Comparison of ENCODE assay signal across 20 mouse cellular contexts in the genomic region with DNA sequence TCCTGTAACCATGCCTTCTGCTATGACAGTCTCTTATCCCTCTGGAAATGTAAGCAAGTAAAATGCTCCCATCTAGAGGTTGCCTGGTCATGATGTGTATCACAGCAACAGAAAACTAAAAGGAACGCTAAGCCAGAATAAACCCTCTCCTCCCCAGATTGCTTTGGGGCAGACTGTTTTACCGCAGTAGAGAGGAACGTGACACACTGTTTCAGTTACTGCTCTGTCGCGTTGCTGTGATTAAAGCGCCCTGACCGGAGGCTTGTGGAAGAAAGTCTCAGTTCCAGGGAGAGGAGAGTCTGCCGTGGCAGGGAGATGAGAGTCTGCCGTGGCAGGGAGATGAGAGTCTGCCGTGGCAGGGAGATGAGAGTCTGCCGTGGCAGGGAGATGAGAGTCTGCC. TPM values are rescaled to one million over a fixed set of nuclear protein-coding genes. Genes with fewer than 3 reads are reported as not detected.
DNase-seq lines count a peak whose midpoint lies in the region; ATAC-seq and TF ChIP-seq lines count a peak whose summit lies in the region.
"Had no signal": no experiment of that assay in that cellular context is flagged by ENCODE, and none has a peak within 500 bp of the region (broad histone marks: within the 10 kb centered on the region; RNA-seq: fewer than 3 reads in every experiment).

No protein-coding gene starts in this region.

- intact Hi-C loops in heart, postnatal 25 days (cut with DNase I): no loop called here

- DNase-seq in heart, postnatal 25 days (ENCODE audit: low spot score): no peak
- no peak for DNase-seq in hindbrain, postnatal 0 days (ENCODE audit: low spot score)
- DNase-seq in hindbrain, embryonic 11.5 days (ENCODE audit: low spot score): no peak
- peak; percentile 60 for DNase-seq in brain, adult 2 months (ENCODE audit: low read depth, low spot score)
- no peak for DNase-seq in thymus, adult 2 months
- DNase-seq: adrenal gland, adult 8-10 months; gastrocnemius, postnatal 10 days; lung, embryonic 14.5 days; right cerebral cortex, adult 18-20 months; spleen, adult 18-20 months; thymus, postnatal 25 days had no signal

- H3K9me3 ChIP-seq in heart, embryonic 12.5 days (replicated peaks): no peaks in the 10 kb centered on the region
- no peaks in the 10 kb centered on the region for H3K9me3 ChIP-seq in hindbrain, postnatal 0 days (ENCODE audit: low read length)
- no peaks in the 10 kb centered on the region for H3K9me3 ChIP-seq in hindbrain, embryonic 11.5 days (ENCODE audit: control insufficient read depth, low read length)
- H3K9me3 ChIP-seq: forebrain, embryonic 13.5 days; neural tube, embryonic 12.5 days had no signal

- 71% methylated on average over 11 of the region's 11 CpGs for WGBS in heart, embryonic 12.5 days
- WGBS in hindbrain, postnatal 0 days: 66% methylated on average over 11 of the region's 11 CpGs
- 84% methylated on average over 11 of the region's 11 CpGs for WGBS in hindbrain, embryonic 11.5 days
- WGBS in thymus, adult 2 months: 88% methylated on average over 11 of the region's 11 CpGs

- H3K4me3 ChIP-seq in heart, embryonic 12.5 days: no peak overlapping the region
- no peak overlapping the region for H3K4me3 ChIP-seq in hindbrain, postnatal 0 days (ENCODE audit: low read length)
- no peak overlapping the region for H3K4me3 ChIP-seq in hindbrain, embryonic 11.5 days (ENCODE audit: low read depth, low read length)
- peak overlapping the region; percentile 26; the same call in 1 of the 2 replicates for H3K4me3 ChIP-seq in cortical plate, adult 2 months (ENCODE audit: insufficient read depth, low read length)
- H3K4me3 ChIP-seq in thymus, adult 2 months (ENCODE audit: control insufficient read depth, insufficient read depth, low read length): no peak overlapping the region
- H3K4me3 ChIP-seq: forebrain, embryonic 13.5 days; neural tube, embryonic 12.5 days had no signal

- peak overlapping the region; percentile 26 for H3K4me2 ChIP-seq in heart, embryonic 12.5 days
- 0 out of 2 replicates have a peak overlapping the region, but pooled peaks have one; percentile 11 for H3K4me2 ChIP-seq in hindbrain, postnatal 0 days (ENCODE audit: low read depth, low read length)
- no peak overlapping the region for H3K4me2 ChIP-seq in hindbrain, embryonic 11.5 days (replicated peaks; ENCODE audit: low read depth, low read length)
- H3K4me2 ChIP-seq: forebrain, embryonic 13.5 days; heart, embryonic 11.5 days; lung, embryonic 14.5 days; neural tube, embryonic 12.5 days had no signal

- H3K27ac ChIP-seq in heart, embryonic 12.5 days (ENCODE audit: poor library complexity, severe bottlenecking): no peak overlapping the region
- no peak overlapping the region for H3K27ac ChIP-seq in hindbrain, postnatal 0 days
- no peak overlapping the region for H3K27ac ChIP-seq in hindbrain, embryonic 11.5 days (ENCODE audit: low read depth, low read length)
- H3K27ac ChIP-seq in cortical plate, adult 2 months (ENCODE audit: insufficient read depth, low read length): no peak overlapping the region
- no peak overlapping the region for H3K27ac ChIP-seq in thymus, adult 2 months (ENCODE audit: control insufficient read depth, insufficient read depth, low read length)
- H3K27ac ChIP-seq: forebrain, embryonic 13.5 days; kidney, postnatal 0 days; macrophage; neural tube, embryonic 12.5 days had no signal

- H3K36me3 ChIP-seq in heart, embryonic 12.5 days: no peaks in the 10 kb centered on the region
- no peaks in the 10 kb centered on the region for H3K36me3 ChIP-seq in hindbrain, postnatal 0 days (ENCODE audit: insufficient read depth, low read length)
- H3K36me3 ChIP-seq in hindbrain, embryonic 11.5 days (ENCODE audit: control insufficient read depth, insufficient read depth, low read length): no peaks in the 10 kb centered on the region
- H3K36me3 ChIP-seq in thymus, adult 2 months (ENCODE audit: control insufficient read depth, insufficient read depth, low read length): no peaks in the 10 kb centered on the region
- H3K36me3 ChIP-seq: neural tube, embryonic 12.5 days had no signal

- no peaks in the 10 kb centered on the region for H3K27me3 ChIP-seq in heart, embryonic 12.5 days (replicated peaks)
- H3K27me3 ChIP-seq in hindbrain, postnatal 0 days (ENCODE audit: insufficient read depth, low read length): no peaks in the 10 kb centered on the region
- no peaks in the 10 kb centered on the region for H3K27me3 ChIP-seq in hindbrain, embryonic 11.5 days (ENCODE audit: control insufficient read depth, insufficient read depth, low read length)
- H3K27me3 ChIP-seq in thymus, adult 2 months (ENCODE audit: control insufficient read depth, insufficient read depth, low read length): no peaks in the 10 kb centered on the region
- H3K27me3 ChIP-seq: forebrain, embryonic 13.5 days; neural tube, embryonic 12.5 days had no signal

- no peak overlapping the region for H3K9ac ChIP-seq in heart, embryonic 12.5 days
- no peak overlapping the region for H3K9ac ChIP-seq in hindbrain, postnatal 0 days (replicated peaks; ENCODE audit: low read length)
- H3K9ac ChIP-seq in hindbrain, embryonic 11.5 days (ENCODE audit: low read depth, low read length): no peak overlapping the region
- H3K9ac ChIP-seq: forebrain, embryonic 13.5 days; lung, embryonic 14.5 days; neural tube, embryonic 12.5 days had no signal

- peaks cover 14% of the 10 kb centered on the region for H3K4me1 ChIP-seq in heart, embryonic 12.5 days (replicated peaks)
- no peaks in the 10 kb centered on the region for H3K4me1 ChIP-seq in hindbrain, postnatal 0 days (ENCODE audit: insufficient read depth, low read length)
- H3K4me1 ChIP-seq in hindbrain, embryonic 11.5 days (replicated peaks; ENCODE audit: control insufficient read depth, insufficient read depth, low read length): no peaks in the 10 kb centered on the region
- peaks cover 5% of the 10 kb centered on the region; the same call in 1 of the 2 replicates for H3K4me1 ChIP-seq in cortical plate, adult 2 months (ENCODE audit: control insufficient read depth, insufficient read depth, low read length)
- no peaks in the 10 kb centered on the region for H3K4me1 ChIP-seq in thymus, adult 2 months (replicated peaks; ENCODE audit: control insufficient read depth, insufficient read depth, low read length)
- H3K4me1 ChIP-seq: neural tube, embryonic 12.5 days had no signal

- TF ChIP-seq POLR2A in cortical plate, adult 2 months (IDR thresholded peaks at IDR 0.05; ENCODE audit: extremely low read depth, insufficient read depth, low read length): no peak
- TF ChIP-seq POLR2A in thymus, adult 2 months (IDR thresholded peaks at IDR 0.05; ENCODE audit: control insufficient read depth, extremely low read depth, insufficient read depth, low read length, poor library complexity): no peak

- ATAC-seq in heart, embryonic 12.5 days (ENCODE audit: insufficient number of reproducible peaks, low FRiP score): no peak
- no peak for ATAC-seq in hindbrain, postnatal 0 days
- ATAC-seq in hindbrain, embryonic 11.5 days (ENCODE audit: low FRiP score): no peak
- ATAC-seq: CD4-positive, CD25-positive, alpha-beta regulatory T cell, adult 4 months; forebrain, embryonic 13.5 days; intestine, embryonic 16.5 days had no signal

- no peak for TF ChIP-seq CTCF in hindbrain, postnatal 0 days (IDR thresholded peaks at IDR 0.05; ENCODE audit: low read depth)
- TF ChIP-seq CTCF in cortical plate, adult 2 months (IDR thresholded peaks at IDR 0.05; ENCODE audit: extremely low read depth, insufficient read depth, low read length): no peak
- no peak for TF ChIP-seq CTCF in thymus, adult 2 months (IDR thresholded peaks at IDR 0.05; ENCODE audit: borderline replicate concordance, control insufficient read depth, extremely low read depth, insufficient read depth, low read length, poor library complexity)

RNA-seq across cellular contexts. Expression of gene Abl2, which starts 22.6 kb away (rescaled TPM):
- polyA plus RNA-seq in heart, embryonic 12.5 days (2016; fragmentation: Nextera tagmentation; extraction: Ambion mirVana): 4.1 and 5.0 TPM in 2 replicates
- total RNA-seq in heart, postnatal 25 days (2021): 10 to 100 TPM; 19.7 to 23.5 TPM
- 27.1 and 32.9 TPM in 2 replicates for total RNA-seq in hindbrain, postnatal 0 days (2014; rRNA removed)
- 4.4 and 4.5 TPM in 2 replicates for polyA plus RNA-seq in hindbrain, postnatal 0 days (2015; fragmentation: Nextera tagmentation; extraction: Ambion mirVana)
- polyA plus RNA-seq in hindbrain, embryonic 11.5 days (2014; fragmentation: Nextera tagmentation; extraction: Ambion mirVana): 5.3 and 8.0 TPM in 2 replicates
- 16.9 and 18.9 TPM in 2 replicates for polyA plus RNA-seq in cortical plate, adult 2 months (2012; rRNA removed)
- 18.7 and 19.9 TPM in 2 replicates for polyA plus RNA-seq in thymus, adult 2 months (2012; rRNA removed)

RNA-seq across cellular contexts. Expression of gene Gm10031, which starts 57.3 kb away (rescaled TPM):
- polyA plus RNA-seq in heart, embryonic 12.5 days (2016; fragmentation: Nextera tagmentation; extraction: Ambion mirVana): 0.06 and 0.40 TPM in 2 replicates
- total RNA-seq in heart, postnatal 25 days (2021): 10 to 100 TPM; 47.4 to 53.4 TPM
- total RNA-seq in hindbrain, postnatal 0 days (2014; rRNA removed): 11.8 and 13.4 TPM in 2 replicates
- polyA plus RNA-seq in hindbrain, postnatal 0 days (2015; fragmentation: Nextera tagmentation; extraction: Ambion mirVana): 0.40 and 0.44 TPM in 2 replicates
- 0.33 and 0.79 TPM in 2 replicates for polyA plus RNA-seq in hindbrain, embryonic 11.5 days (2014; fragmentation: Nextera tagmentation; extraction: Ambion mirVana)
- 9.7 and 10.3 TPM in 2 replicates for polyA plus RNA-seq in cortical plate, adult 2 months (2012; rRNA removed)
- 33.7 and 36.5 TPM in 2 replicates for polyA plus RNA-seq in thymus, adult 2 months (2012; rRNA removed)
